Mouse (Mus musculus) spleen, adult 2 months (tissue): Measurements from ENCODE around the gene Ankrd12.

ENCODE experiments used
- CTCF ChIP-seq: fragments of 200-500 bp; IDR thresholded peaks from 2 replicates; pipeline ENCODE4 v1.5.1; 2011; ENCODE audit warnings: mild to moderate bottlenecking, inconsistent platforms; ENCODE audit not compliant: insufficient read depth, insufficient read length, insufficient replicate concordance; ENCODE audit errors: extremely low read depth
- POLR2A ChIP-seq: fragments of 200-500 bp; IDR thresholded peaks from 2 replicates; pipeline ENCODE4 v1.6.1; 2011; ENCODE audit warnings: low read depth, low read length, inconsistent platforms

DNA sequence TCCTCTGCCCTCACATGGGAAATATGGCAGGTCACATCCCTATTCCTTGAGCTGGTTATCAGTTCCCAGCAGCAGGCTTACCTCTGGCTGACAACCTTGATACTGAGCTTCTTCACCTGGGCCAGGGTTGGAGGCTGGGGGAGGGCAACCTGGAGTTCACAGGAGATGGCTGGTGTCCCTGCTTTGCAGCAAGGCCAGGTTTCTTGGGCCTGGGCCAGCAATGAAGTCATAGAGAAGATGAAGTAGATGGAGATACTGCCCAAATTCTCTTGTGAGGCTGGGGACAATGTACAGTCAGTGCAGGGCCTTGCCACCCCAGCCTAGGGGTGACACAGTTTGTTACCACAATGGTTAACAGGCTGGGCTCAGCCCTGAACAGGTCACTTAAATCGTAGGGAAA, 43.8 kb upstream of the Ankrd12 start:
- TF ChIP-seq POLR2A (no peak), CTCF (no peak)
